Mouse (Mus musculus) right cerebral cortex, postnatal 4 days (tissue): ENCODE data around the gene Tcf19.

Experiments
- DNase-seq: peaks from one replicate; pipeline ENCODE4 v3.0.0-alpha.2; 2022

Tcf19 gene

DNA sequence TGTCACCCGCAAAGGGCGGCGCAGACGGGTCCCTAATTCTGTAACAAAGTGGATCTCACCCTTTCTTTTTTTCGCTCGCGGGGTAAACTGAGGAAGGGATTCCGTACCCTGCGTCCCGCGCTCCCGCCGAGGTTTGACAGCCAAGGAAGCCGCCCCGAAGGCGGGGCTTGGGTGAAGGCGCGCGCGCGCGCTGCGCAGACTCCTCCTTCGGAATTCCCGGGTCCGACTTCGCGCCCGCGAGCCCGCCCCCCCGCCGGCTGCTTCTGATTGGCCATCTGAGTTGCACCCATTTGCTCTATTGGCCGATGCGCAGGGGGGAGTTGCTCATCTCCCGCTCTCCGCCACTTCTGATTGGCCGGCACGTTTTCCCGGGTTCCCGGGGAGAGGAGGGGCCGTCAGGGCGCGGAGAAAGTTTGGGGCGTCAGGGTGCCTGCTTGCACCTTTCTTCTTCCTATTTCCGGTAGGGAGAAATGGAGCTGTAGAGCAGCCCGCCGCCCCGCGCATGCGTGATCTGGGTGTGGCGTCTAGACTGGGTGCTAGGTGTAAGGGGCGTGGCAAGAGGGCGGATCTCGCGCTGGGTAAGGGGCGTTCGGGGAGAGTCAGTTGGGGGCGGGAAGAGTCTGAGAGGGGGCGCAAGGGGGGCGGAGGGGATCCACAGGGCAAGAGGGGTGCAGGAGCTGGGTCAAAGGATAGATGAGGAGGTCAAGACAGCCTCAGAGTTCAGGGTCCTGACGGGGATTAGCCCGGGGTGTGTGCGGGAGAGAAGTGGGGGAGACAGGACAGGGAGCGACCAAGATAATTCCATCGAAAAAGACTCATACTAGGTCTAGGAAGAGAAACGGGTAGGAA, at the start of gene Tcf19, which contains the start of gene Cchcr1:
Gene Tcf19 (minus strand): TSS at position 173 of the 849 bp plus-strand sequence.
Gene Cchcr1 (plus strand): TSS at position 449 of the 849 bp plus-strand sequence.
- peak; percentile 96 for DNase-seq

DNA sequence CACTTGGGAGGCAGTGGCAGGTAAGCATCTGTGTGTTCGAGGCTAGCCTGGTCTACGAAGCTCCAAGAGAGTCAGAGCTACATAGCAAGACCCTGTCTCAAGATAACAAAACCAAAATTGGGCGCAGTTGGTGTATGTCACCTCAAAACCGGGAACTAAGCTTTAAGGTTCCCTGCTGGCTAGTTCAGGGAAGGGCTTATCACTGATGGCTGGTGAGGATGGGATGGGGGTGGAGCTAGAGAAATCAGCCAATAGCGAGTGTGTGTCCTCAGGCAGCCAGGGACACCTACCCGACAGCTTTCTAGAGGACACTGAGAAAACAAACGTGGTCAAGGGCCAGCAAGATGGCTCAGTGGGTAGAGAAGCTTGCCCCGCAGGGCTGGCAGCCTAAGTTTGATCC, 41.6 kb upstream of the Tcf19 start:
- DNase-seq = no peak

DNA sequence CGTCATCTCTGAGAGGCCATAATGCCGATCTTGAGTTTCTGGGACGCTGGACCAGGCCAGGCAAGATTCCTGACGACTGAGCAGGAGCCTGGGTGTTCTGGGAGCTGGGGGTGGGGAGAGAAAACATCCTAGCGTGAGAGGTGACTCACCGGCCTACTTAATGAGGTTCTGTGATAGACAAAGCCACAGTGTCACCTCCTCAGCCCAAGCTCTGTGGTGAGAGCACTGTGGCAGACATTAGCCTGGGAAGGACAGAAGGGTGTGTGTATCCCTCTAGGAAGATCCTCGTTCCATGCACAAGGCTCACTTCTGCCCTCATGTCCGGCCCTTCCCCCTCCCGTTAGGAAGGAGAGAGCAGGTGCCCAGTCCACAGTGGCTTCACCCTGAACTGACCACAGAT, 40.7 kb upstream of the Tcf19 start:
- DNase-seq = no peak

DNA sequence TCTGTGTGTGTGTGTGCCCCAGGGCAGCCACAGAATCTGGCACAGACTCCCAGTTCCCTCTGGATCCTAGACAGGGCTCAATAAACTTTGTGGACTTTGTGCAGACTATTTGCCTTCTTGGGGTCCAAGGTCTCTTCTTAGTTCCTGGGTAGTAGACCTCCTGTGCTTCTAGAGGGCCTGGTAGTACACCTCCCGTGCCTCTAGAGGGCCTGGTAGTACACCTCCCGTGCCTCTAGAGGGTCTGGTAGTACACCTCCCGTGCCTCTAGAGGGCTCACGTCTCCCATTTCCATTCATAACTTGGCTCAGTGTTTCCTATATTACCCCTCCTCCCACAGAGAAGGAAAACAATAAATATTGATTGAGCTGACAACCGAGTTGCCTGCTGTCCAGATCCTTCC, 40.2 kb upstream of the Tcf19 start:
- DNase-seq = peak; percentile 53

DNA sequence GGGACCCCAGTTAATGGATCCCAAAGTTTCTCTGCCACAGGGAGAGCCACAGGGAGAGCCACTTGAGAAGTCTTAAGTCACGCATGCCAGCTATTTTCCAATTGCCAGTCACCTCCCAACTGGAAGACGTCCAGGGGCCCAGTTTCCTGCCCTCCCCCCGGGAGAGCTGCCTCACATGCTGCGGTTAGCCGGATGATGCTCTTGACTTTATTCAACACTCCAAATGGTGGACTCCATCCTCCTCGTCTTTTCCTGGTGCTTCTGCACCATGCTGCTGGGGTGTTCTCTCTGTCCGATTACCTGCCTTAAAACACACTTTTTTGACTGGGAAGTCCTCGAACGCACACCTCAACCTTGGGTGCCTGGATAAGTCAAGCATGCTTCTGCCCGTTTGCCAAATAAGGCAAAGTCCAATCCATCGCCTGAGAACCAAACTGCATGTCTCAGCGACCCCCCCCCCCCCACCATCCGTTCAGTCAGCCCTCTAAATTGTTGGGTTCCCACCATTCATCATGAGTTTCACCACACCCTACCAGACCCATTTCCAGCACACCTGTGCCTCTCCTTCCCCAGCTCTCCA, 39.7 kb upstream of the Tcf19 start:
- no peak for DNase-seq

DNA sequence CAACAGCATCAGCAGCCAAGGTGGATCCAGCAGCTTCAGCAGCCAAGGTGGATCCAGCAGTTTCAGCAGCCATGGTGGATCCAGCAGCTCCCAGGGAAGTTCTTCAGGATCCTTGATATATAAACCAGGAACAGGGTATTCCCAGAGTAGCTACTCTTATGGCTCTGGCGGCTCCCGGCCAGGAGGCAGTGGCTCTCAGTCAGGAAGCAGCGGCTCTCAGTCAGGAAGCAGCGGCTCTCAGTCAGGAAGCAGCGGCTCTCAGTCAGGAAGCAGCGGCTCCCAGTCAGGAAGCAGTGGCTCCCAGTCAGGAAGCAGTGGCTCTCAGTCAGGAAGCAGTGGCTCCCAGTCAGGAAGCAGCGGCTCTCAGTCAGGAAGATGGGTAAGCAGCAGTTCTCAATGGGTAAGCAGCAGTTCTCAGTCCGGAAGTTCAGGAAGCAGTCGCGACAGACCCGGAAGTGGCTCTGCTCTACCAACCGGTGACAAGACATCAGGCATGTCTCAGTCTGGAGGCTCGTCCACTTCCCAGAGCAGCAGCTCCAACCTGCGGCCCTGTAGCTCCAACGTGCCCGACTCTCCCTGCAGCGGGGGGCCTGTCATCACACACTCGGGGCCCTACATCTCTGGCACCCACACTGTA, 38.3 kb upstream of the Tcf19 start:
- no peak for DNase-seq

DNA sequence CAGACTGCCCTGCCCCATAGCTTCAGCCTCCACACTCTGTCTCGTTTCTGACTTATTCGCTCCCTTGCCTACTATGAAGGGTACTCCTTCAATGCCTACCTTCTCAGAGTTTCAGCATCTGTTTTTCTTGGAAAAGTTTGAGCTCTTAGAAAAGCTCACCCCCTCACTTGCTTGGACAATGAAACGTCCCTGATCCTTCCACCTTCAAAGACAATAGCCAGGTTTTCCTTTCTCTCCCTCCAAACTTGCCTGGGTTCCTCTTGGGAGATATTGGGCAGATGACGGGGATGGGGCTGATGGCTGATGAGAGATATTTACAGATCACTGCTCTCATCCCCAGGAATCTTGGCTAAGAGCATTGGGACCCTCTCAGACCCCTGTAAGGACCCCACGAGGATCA, 37.7 kb upstream of the Tcf19 start:
- DNase-seq = no peak

DNA sequence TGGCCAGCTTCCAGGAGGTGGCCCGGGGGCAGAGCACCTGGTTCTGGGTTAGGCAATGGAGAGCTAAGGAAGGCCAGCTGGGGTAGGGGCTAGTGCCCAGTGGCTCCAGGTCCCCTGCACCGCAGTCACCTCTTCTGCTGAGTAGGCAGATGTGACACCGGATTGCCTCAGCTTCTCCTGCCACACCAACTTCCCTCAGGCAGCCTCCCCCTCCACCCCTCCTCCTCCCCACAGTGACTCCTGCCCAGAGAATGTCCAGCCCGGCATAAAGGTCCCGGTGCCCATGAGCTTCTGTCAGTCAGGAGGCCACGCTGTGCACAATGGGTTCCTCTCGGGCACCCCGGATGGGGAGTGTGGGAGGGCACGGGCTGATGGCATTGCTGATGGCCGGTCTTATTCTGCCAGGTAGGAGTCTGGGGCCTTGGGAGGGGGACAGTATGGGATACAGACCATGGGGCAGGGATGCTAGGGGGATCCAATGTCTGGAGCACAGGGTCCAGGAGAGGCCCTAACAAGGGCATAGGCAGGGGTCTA, 35.3 kb upstream of the Tcf19 start, which contains the start of gene Cdsn:
Gene Cdsn (plus strand): TSS at position 248 of the 534 bp plus-strand sequence.
- DNase-seq = no peak

DNA sequence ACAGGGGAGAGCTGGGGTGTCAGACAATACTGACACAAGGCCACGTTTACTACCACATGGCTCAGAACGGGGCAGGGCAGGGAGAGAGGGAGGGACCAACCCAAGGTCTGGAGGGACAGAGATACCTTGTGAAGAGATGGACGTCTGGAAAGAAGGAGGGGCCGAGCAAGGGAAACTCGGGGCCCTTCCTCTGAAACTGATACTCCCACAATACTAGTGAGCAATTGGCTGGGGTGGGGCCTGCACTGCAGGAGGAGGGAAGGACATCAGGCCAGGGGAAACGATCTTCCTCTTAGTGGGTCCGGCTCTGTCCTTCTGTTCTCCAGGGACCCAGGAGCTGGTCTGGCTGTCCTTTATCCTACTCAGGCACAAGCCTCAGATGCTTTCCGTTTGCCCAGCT, 34.2 kb upstream of the Tcf19 start:
- no peak for DNase-seq

DNA sequence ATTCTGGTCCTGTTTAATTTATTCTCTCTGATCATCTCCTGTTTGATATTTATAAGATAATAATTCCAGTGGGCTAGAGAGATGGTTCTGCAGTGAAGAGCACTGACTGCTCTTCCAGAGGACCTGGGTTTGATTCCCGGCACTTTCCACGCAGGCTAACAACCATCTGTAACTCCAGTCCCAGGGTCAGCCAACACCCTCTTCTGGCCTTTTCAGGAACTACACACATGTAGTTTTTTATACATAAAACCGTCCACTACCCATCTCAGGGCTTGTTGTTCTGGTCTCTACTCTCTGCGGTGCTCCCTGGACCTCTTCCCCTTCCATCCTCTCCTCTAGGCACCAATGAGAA, 33.5 kb upstream of the Tcf19 start:
- no peak for DNase-seq

DNA sequence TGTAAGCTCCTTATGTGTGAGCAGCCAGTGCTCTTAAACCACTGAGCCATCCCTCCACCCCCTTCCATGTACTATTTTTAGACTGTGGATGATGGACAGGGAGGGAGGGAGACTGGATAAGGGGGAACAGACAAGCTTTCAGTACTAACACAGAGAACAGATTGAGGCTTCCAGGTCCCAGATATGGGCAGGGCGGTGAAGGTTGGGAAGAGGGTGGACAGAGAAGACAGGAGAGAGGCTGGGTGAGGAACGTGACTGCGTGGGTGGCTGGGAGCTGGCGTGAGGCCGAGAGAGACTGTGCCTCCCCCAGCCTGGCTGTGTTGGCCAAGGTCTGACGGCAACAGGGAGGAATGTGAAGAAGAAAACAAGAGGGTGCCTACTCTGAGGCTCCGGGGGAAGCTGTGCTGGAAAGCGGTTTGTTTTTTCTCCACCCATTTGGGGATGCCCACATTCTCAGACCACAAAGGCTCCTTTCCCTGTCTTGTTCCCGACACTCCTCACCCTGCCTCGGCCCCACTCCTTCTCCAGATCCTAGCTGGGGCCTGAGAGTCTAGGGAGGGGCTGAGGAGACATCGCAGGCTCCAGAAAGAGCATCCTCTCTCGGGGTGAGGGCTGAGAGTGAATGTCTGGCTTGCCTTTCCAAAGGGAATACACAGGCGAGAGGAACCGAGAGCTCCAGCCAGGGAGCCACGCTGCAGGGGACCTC, 33.0 kb upstream of the Tcf19 start:
- peak; percentile 70 for DNase-seq

DNA sequence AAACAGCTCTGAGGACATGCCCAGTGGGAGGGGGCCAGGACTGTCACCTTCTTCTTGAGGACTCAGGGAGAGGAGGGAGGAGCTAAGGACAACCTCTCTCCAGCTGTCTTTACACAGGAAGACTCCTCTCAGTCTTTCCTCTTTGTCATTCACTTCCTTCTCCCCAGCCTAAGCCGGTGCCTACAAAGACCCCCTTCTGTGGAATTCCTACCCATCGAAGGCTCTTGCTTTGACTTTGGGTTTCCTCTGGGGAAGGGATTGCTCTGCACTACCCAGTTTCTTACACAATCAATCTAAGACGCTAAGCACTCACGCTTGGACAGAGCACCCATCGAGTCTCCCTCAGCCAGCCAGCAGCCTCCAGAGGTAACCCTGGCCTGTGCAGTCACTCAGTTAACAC, 32.0 kb upstream of the Tcf19 start:
- no peak for DNase-seq

DNA sequence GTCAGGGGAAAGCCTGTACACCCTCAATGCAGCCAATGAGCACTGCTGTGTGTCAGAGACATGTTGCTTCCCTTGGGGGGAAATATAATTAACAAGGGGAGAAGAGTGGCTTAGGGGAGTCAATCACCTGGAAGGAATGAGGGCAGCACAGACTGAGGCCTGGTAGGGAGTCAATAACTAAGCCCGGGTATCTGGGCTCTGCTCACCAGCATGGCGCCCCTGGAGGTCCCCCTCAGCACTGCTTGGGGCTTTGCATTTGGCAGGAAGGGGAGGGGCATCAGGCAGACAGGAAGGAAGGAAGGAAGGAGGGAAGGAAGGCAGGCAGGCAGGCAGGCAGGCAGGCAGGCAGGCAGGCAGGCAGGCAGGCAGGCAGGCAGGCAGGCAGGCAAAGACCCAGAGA, 30.8 kb upstream of the Tcf19 start:
- DNase-seq = no peak

DNA sequence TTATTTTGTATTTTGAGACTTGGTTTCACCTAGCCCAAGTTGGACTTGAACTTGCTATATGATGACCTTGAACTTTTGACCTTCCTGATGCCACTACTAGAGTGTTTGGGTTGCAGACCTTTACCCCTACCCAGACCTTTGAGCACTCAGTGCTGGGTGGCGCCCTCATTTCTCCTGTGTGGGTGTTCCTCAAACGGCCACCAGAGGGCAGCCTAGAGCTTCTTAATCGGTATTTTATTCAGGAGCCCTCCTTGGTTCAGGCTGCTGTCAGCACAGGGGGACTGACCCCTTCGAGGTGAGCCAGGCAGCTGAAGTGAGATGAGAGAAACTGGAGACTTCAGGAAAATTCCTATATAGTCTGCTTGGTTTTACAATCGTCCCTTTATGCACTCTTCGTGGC, 28.1 kb upstream of the Tcf19 start:
- DNase-seq = peak; percentile 73

DNA sequence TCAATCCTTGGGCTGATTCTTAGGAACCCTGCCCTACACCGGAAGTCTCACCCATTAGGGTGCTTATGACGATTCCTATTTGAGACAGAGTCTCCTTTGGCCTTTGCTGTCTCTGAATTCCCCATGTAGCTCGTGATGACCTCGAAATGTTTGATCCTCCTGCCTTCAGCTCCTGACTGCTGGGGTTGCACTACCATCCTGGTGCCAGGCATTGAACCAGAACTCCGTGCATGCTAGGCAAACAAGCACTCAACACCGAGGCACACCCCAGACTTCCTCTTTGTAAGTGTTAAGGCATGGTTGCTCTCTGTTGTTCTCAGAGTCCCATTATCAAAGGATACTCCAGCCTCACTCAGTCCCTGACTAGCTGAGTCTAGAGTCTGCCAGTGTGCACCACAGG, 27.4 kb upstream of the Tcf19 start:
- no peak for DNase-seq

DNA sequence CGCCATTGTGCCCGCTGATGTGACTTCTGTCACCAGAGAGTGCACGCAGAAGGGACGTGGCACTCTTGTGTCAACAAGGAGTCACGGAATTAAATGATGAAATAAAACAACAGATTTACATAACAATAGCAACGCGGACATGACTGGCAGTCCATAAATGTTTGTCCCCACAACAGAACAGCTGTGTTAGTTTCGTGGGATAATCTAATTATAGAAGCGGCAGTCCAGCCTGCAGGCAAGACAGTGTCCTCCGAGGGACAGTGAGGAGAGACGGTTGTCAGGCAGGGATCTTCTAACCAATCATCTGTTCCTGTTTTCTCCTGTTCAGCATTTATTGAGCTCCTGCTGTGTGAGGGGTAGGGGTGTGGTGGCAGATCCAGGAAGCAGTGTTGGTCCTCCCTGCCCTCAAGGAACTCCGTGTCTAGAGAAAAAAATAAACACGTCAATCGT, 26.8 kb upstream of the Tcf19 start:
- DNase-seq = no peak

DNA sequence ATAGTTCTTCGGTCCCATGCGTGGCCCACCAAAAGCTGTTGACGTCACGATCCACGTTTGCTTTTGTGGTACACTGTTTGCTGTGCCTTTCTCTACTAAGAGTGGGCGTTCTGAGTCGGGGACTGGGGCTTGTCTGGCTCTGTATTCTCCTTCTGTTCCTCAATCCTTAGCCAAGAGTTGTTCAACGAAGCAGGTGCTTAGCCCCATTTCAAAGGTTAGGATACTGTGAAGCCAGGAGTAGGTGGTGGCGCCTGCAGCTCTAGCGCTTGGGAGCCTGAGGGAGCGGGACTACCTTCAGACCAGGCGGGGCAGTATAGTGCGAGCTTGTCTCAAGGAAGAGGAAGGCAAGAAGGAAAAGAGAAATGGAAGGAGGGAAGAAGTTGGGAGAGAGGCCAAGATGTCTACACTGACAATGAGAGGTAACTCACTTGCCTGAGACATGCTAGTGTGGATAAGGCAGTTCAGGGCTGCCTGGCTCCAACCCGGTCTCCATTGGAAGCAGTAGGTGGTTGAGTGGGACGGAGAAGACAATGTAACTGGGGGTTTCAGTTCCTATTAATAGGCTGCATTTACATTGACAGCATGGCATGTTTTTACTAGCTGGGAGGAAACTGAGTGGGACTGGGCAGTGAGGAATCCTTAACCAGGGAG, 26.3 kb upstream of the Tcf19 start:
- DNase-seq = no peak

DNA sequence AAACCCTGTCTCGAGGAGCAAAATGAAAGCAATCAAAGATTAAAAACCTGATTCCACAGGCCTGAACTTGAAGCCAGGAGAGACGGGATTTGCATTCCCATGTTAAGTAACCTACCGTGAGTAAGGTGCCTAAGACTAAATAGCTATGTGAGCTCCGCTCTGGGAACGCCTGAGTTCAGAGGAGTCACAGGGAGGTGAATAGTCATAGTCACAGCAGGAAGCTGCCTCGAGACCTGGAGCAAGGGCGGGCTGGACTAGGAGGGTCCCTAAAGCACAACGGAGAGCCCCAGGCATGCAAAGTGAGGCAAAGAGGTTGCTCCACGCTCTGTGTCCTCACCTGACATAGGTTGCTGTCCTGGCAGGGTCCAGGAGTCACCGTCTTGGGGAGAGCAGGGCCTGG, 22.9 kb upstream of the Tcf19 start:
- no peak for DNase-seq

DNA sequence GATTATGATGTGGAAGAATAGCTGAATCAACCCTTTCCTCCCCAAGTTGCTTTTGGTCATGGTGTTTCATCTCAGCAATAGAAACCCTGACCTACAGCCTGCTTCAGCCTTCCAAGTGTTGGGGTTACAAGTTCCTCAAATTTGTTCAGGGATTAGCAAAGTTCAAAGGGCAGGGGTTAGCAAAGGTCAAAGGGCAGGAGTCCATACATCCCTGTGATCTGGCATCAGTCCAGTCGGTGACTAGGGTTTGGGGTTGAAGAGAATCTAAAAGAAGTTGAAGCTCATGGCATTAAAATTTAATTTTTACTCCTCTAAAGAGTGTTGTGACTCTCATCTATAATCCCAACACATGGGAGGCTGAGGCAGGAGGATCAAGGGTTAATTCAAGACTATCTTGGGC, 21.9 kb upstream of the Tcf19 start:
- no peak for DNase-seq

DNA sequence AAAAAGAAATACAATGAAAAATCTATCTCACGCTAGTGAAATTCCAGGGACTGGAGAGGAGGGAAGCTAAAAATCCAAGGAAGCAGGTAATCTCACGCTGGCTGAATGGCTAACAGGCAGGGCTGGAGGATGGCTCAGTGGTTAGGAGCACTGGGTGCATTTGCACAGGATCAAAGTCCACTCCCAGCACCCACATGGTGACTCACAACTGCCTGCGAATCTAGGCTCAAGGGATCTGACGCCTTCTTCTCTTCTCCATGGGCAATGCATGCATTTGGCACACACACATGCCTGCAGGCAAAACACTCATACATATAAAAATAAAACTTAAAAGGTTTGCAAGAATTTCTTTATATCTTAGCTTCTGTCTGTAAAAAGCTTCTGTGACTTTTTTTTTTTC, 20.8 kb upstream of the Tcf19 start:
- DNase-seq = no peak

DNA sequence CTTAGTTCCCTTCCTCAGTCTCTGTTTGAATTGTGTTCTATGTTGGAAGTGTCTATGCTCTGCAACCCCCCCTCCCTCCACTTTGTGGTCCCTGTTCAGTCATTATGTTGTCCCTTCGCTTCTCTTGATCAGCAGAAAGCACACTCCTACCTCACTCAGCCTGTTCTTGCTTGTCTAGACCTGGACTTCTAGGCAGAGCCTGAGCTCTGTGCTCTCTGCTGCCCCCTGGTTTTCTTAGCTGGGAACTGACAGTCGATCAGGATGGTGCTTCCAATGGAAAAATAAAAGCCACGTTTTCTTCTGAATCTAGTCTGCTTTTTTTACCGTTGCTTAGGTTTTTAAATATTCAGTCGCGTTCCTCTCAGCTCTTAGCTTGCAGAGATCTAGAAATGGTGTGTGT, 17.7 kb upstream of the Tcf19 start:
- peak; percentile 84 for DNase-seq

DNA sequence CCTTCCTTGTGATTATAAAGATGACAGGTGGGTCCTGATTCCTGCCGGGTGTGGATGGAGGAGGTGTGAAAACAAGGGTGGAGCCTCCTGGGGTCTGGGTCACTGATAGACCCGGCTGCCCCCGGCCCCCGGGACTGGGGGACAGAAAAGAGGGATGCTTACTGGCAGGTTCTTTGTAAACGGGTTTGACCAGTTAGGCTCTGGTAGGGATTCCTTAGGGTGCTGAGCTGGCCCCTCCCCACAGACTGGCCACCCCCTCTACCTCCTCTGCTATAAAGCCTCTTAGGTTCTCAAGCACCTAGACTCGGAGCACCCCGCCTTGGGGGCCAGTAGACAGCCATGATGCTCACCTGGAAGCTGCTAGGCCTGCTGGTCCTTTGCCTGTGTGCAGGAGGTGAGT, 16.3 kb upstream of the Tcf19 start, which contains the start of gene Psors1c2:
Gene Psors1c2 (plus strand): TSS at position 301 of the 400 bp plus-strand sequence.
- DNase-seq = no peak

DNA sequence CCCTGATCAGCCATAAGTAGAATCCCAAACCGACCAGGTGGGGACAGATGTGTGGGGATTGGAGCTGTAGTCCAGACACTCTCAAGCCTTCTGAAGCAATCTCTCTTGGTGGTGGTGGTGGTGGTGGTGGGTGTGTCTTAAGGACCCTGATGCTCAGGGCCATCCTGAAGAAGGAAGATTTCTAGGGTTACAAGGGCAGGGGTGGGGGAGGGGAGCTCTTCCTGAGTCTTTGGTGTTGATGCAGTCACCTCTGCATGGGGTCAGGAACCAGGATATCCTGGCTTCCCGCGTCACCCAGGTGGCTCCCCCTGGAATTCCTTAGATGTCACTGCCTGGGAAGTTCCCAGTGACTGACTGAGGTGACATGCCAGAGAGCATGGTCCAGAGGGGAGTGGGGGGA, 15.7 kb upstream of the Tcf19 start:
- no peak for DNase-seq
